In the genomic region with DNA sequence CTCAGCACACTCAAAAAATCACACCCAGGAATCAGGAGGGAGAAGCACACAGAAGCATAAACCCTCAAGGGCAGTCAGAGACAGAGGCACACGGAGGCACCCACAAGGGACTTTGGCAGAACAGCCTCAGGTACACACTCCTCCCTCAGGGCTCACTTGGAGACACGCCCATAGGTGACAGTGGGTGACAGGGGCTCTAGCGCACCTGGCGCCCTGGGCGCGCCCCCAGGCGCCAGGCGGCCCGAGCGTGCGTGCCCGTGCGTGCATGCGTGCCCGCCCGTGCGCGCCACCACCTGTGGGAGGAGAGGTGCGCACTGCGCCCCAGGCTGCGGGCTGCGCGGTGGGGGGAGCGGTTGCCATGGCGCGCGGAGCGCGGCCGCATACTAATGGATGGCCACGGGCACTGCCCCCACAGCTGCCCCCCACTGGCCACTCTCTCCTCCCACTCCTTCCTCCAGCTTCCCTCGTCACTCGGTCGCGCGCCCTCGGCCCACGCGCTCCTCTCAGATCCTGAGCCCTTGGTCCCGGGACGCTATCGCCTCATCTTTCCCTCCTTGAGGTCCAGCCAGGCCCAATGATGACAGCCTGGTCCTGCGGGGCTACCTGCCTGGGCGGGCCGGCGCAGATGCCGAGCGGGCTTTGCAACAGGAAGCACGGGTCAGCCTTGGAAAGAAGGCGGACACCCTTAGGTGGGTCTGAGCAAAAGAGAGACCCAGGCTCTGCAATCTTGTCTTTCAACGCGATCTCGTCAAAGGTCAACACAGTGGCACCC, we compare ENCODE assay signal across 8 mouse cellular contexts. TPM values are rescaled to one million over a fixed set of nuclear protein-coding genes. Genes with fewer than 3 reads are reported as not detected.
DNase-seq lines count a peak whose midpoint lies in the region; ATAC-seq and TF ChIP-seq lines count a peak whose summit lies in the region.

No protein-coding gene starts in this region.

- peaks cover 19 to 40% of the 10 kb centered on the region in 2 experiments for H3K4me1 ChIP-seq in CH12.LX (ENCODE audit: control insufficient read depth in 1 of 2, insufficient read depth in 2 of 2)
- H3K4me1 ChIP-seq in heart, embryonic 14.5 days (ENCODE audit: control insufficient read depth in 2 of 2, insufficient read depth in 2 of 2, low read length in 2 of 2): peaks cover 50 to 63% of the 10 kb centered on the region in 2 experiments
- H3K4me1 ChIP-seq in kidney, embryonic 16.5 days (ENCODE audit: insufficient read depth, low read length): peaks cover 64% of the 10 kb centered on the region
- peaks cover 23% of the 10 kb centered on the region for H3K4me1 ChIP-seq in lung, adult 2 months (ENCODE audit: control insufficient read depth, insufficient read depth, low read length)

- in situ Hi-C loops in CH12.LX (cut with MboI; ENCODE audit: low pct_ligation_motif_present, low pct_unique_long_range_greater_than_20kb, low sequenced_read_pairs): no loop called here

- dilution Hi-C loops in CH12.LX (cut with MboI; ENCODE audit: extremely low pct_ligation_motif_present, extremely low pct_unique_long_range_greater_than_20kb, low sequenced_read_pairs): no loop called here

- no peak overlapping the region for H3K27ac ChIP-seq in CH12.LX (ENCODE audit: insufficient read depth, low read depth)
- H3K27ac ChIP-seq in heart, embryonic 14.5 days (replicated peaks in 1 of 2; ENCODE audit: control insufficient read depth in 1 of 2, insufficient read depth in 1 of 2, low read depth in 2 of 2, low read length in 2 of 2): peak overlapping the region; percentile 92 to 95
- H3K27ac ChIP-seq in kidney, embryonic 16.5 days (ENCODE audit: low read length): peak overlapping the region; percentile 95

- no peak overlapping the region for H3K4me3 ChIP-seq in CH12.LX (replicated peaks in 1 of 3; ENCODE audit: low read depth in 2 of 3, low read length in 2 of 3, poor library complexity in 1 of 3)
- H3K4me3 ChIP-seq in heart, embryonic 14.5 days (ENCODE audit: control insufficient read depth in 1 of 2, insufficient read depth in 1 of 2, low read depth in 1 of 2, low read length in 2 of 2): peak overlapping the region; percentile 44 to 47
- H3K4me3 ChIP-seq in kidney, embryonic 16.5 days (ENCODE audit: low read length): peak overlapping the region; percentile 47
- peak overlapping the region; percentile 50 for H3K4me3 ChIP-seq in lung, adult 2 months (replicated peaks; ENCODE audit: extremely low read depth, low read depth, low read length)

- no peaks in the 10 kb centered on the region for H3K27me3 ChIP-seq in CH12.LX (replicated peaks)
- H3K27me3 ChIP-seq in heart, embryonic 14.5 days (ENCODE audit: control insufficient read depth, insufficient read depth, low read length): no peaks in the 10 kb centered on the region
- H3K27me3 ChIP-seq in kidney, embryonic 16.5 days (ENCODE audit: insufficient read depth, low read length): no peaks in the 10 kb centered on the region

- peaks cover 0 to 13% of the 10 kb centered on the region in 2 experiments for H3K36me3 ChIP-seq in CH12.LX (replicated peaks in 1 of 2; ENCODE audit: control insufficient read depth in 1 of 2, insufficient read depth in 1 of 2, low read length in 1 of 2)
- peaks cover 13% of the 10 kb centered on the region for H3K36me3 ChIP-seq in heart, embryonic 14.5 days (ENCODE audit: control insufficient read depth, insufficient read depth, low read length)
- 0 out of 2 replicates have a peak, but pooled peaks cover 3% of the 10 kb centered on the region for H3K36me3 ChIP-seq in kidney, embryonic 16.5 days (ENCODE audit: insufficient read depth, low read length)

- no peak for TF ChIP-seq CTCF in CH12.LX (conservative IDR thresholded peaks at IDR 0.05 in 1 of 2, IDR thresholded peaks at IDR 0.05 in 1 of 2; ENCODE audit: low read depth in 2 of 2, low read length in 2 of 2)
- no peak for TF ChIP-seq CTCF in lung, adult 2 months (IDR thresholded peaks at IDR 0.05; ENCODE audit: insufficient read depth, low read length)

- TF ChIP-seq RAD21 in CH12.LX (IDR thresholded peaks at IDR 0.05; ENCODE audit: low read depth, low read length): no peak

- DNase-seq in 3134 (ENCODE audit: extremely low read depth, insufficient read length, low spot score): peak; percentile 10
- DNase-seq in CH12.LX (ENCODE audit: extremely low read depth): no peak
- peak; percentile 77 to 80 for DNase-seq in cerebellum, postnatal 14 days
- DNase-seq in lung, adult 2 months: peak; percentile 46
- DNase-seq in retina, postnatal 1 day: peak; percentile 82
- DNase-seq in c-Kit-positive CD71-positive TER-119-positive erythroid progenitor cells, embryonic 14.5 days (ENCODE audit: low spot score): no peak

- no peak for TF ChIP-seq EP300 in CH12.LX (IDR thresholded peaks at IDR 0.05; ENCODE audit: low read length)

- H3K9ac ChIP-seq in CH12.LX (ENCODE audit: insufficient read depth, low read depth): no peak overlapping the region
- peak overlapping the region; percentile 80 for H3K9ac ChIP-seq in heart, embryonic 14.5 days (ENCODE audit: low read length)
- H3K9ac ChIP-seq in kidney, embryonic 16.5 days (replicated peaks; ENCODE audit: low read length): peak overlapping the region; percentile 74

- WGBS in heart, embryonic 14.5 days: under 1% methylated on average over 53 of the region's 53 CpGs
- WGBS in kidney, embryonic 16.5 days: under 1% methylated on average over 42 of the region's 53 CpGs
- WGBS in lung, adult 2 months: 3% methylated on average over 53 of the region's 53 CpGs

- ATAC-seq in heart, embryonic 14.5 days (ENCODE audit: insufficient number of reproducible peaks, insufficient read depth, low FRiP score, low read depth): peak; percentile 51
- ATAC-seq in kidney, embryonic 16.5 days (ENCODE audit: low FRiP score, low TSS enrichment): peak; percentile 22

- no peak overlapping the region for H3K4me2 ChIP-seq in CH12.LX (ENCODE audit: insufficient read depth, low read depth, poor library complexity, severe bottlenecking)
- peak overlapping the region; percentile 94 for H3K4me2 ChIP-seq in heart, embryonic 14.5 days (ENCODE audit: low read length)
- peak overlapping the region; percentile 85 for H3K4me2 ChIP-seq in kidney, embryonic 16.5 days (replicated peaks; ENCODE audit: low read depth, low read length)

- H3K79me2 ChIP-seq in CH12.LX (replicated peaks; ENCODE audit: control insufficient read depth, extremely low read depth, insufficient read depth, poor library complexity, severe bottlenecking): no peaks in the 10 kb centered on the region

- no peak for TF ChIP-seq POLR2A in CH12.LX (IDR thresholded peaks at IDR 0.05; ENCODE audit: low read depth, low read length)
- peak; percentile 4; the same call in 1 of the 2 replicates for TF ChIP-seq POLR2A in lung, adult 2 months (IDR thresholded peaks at IDR 0.05; ENCODE audit: borderline replicate concordance, extremely low read depth, low read depth, low read length)

- H3K9me3 ChIP-seq in CH12.LX (replicated peaks; ENCODE audit: low read length): no peaks in the 10 kb centered on the region
- no peaks in the 10 kb centered on the region for H3K9me3 ChIP-seq in heart, embryonic 14.5 days (ENCODE audit: control insufficient read depth, low read length)
- H3K9me3 ChIP-seq in kidney, embryonic 16.5 days (ENCODE audit: low read length): no peaks in the 10 kb centered on the region

TF ChIP-seq in CH12.LX, 34 proteins besides CTCF, POLR2A, EP300 and RAD21:
- no peak for TF ChIP-seq MAX (IDR thresholded peaks at IDR 0.05; ENCODE audit: low read length)
- TF ChIP-seq BHLHE40 (IDR thresholded peaks at IDR 0.05; ENCODE audit: low read depth, low read length): peak; percentile 43; the same call in 1 of the 2 replicates
TF ChIP-seq in CH12.LX: peak in this region for 1.

RNA-seq across cellular contexts. Expression of gene Wasf2, which starts 45.1 kb away (rescaled TPM):
- total RNA-seq in CH12.LX (2012; rRNA removed): 18.7 and 21.7 TPM in 2 replicates
- 12.9 and 14.9 TPM in 2 replicates for total RNA-seq in CH12.LX (2014; rRNA removed)
- polyA plus RNA-seq in CH12.LX (2012; ENCODE audit: insufficient read length, low read depth): 53.1 and 59.5 TPM in 2 replicates
- 50.7 and 68.6 TPM in 2 replicates for polyA plus RNA-seq in heart, embryonic 14.5 days (2014; fragmentation: Nextera tagmentation; extraction: Ambion mirVana)
- 77.4 and 102 TPM in 2 replicates for polyA plus RNA-seq in kidney, embryonic 16.5 days (2015; fragmentation: Nextera tagmentation; extraction: Ambion mirVana)
- polyA plus RNA-seq in lung, adult 2 months (2012; rRNA removed): 91.7 and 109 TPM in 2 replicates

Comparison
In these comparisons a context has a peak if more than half of its experiments do, and no peak if none do; other contexts are left out.
1. DNase-seq: peak in 3134 (single experiment), cerebellum, postnatal 14 days (2 of 2), lung, adult 2 months (single experiment) and retina, postnatal 1 day (single experiment); none in CH12.LX (single experiment) and c-Kit-positive CD71-positive TER-119-positive erythroid progenitor cells, embryonic 14.5 days (single experiment).
2. H3K4me3 ChIP-seq: peak in heart, embryonic 14.5 days (2 of 2), kidney, embryonic 16.5 days (single experiment) and lung, adult 2 months (single experiment); none in CH12.LX (0 of 3).